Mouse (Mus musculus): ENCODE results near the gene Plcg2.
A peak's percentile ranks its signal among the peaks of the same experiment; 100 is the strongest.

The Plcg2 gene

DNA sequence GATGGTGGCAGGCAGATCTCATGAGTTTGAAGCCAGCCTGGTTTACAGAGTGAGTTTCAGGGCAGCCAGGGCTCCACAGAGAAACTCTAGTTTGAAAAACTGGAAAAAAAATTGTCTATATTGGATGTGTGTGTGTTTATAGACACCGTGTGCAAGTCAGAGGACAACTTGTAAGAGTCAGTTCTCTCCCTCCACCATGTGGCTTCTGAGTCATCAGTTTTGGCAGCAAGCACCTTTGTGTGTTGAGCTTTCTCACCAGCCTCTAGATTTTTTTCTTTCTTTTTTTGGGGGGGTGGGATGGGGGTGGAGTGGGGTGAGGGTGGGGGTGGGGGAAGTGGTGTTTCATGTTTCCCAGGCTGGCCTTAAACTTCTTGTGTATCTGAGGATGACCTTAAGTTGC lies 12.8 kb upstream of the Plcg2 start:
- DNase-seq (ENCODE audit: low spot score in 2 of 2) = no peak

DNA sequence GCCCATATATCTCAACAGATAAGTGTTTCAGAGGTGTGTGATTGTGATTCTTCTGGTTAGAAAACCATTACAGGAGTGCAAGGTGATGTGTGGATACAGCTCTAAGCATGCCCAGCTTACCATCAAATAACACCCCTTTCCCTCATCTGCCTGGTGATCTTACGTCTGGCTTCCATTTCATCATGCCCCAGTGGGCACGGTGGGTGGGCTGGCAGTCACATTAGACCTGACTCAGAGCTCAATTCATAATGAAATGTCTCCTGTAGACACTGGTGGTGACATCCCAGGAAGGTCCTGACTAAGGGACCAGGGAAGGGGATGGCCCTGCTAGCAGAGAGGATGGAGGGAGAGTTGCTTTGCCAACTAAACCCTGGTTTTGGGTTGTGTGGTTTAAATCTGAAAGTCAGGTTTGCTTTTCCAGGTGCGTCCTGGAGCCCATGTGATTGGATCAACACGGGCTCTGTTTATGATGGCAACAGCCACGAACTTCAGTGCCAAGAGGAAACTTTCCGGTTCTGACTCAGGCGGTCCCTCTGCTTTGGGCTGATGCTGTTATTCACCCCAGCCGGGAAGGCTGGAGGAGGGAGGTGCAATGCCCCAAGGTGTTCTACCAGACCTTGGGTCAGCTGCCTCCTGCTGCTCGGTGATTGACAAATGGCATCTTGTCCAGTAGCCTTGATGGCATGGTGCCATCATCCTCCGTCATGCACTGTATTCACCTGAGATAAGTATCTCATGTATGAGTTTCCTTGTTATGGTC lies 9.7 kb upstream of the Plcg2 start:
- DNase-seq (ENCODE audit: low spot score in 2 of 2) = no peak

DNA sequence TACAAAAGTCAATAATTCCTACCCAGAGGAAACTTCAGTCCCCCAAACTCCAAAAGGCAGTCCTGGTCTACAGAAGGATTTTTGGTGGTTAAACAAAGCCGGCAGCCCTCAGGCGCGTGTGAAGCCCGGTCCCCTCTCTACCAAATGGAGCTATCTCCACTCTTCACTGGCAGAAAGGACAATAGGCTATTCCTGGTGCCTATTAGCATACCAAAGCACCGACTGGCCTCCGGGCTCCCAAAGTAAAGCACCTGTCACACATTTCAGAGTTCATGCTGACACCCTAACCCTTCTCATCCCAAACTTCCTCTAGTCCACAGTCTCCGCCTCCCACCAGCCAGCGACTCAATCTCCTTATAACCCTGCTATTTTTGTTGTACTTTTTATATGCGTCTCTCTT lies 4.5 kb upstream of the Plcg2 start:
- DNase-seq (ENCODE audit: low spot score in 2 of 2) = no peak

GRCm38 (mm10) chr8:117494874-117495273 lies 3.2 kb upstream of the Plcg2 start:
- DNase-seq (ENCODE audit: low spot score in 2 of 2) = no peak

- no peak for DNase-seq (ENCODE audit: low spot score in 2 of 2)
Observed at GRCm38 (mm10) chr8:117498915-117499540, 937 bp downstream of the Plcg2 start.

- DNase-seq (ENCODE audit: low spot score in 2 of 2) = no peak
Observed at GRCm38 (mm10) chr8:117500232-117500823, 2.2 kb downstream of the Plcg2 start.

DNA sequence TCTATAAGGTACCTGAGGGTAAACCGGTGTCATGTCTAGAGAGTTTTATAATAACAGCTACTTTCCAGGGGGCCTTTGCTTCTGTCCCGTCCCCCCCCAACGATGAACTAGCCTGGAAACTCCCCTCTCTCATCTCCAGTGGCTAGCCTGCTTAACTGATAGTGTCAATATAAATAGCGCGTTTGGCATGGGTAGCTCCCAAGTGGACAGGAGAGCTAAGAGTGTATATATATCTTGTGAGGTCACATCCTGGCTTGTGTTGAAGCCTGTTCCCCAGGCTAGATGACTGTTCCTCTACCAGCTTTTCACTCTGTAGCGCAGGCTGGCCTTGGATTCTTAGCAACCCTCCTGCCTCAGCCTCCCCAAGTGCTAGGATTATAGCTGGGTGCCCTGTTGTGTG lies 3.2 kb downstream of the Plcg2 start:
- DNase-seq (ENCODE audit: low spot score in 2 of 2) = peak in 1 of 2 experiments; percentile 15

DNA sequence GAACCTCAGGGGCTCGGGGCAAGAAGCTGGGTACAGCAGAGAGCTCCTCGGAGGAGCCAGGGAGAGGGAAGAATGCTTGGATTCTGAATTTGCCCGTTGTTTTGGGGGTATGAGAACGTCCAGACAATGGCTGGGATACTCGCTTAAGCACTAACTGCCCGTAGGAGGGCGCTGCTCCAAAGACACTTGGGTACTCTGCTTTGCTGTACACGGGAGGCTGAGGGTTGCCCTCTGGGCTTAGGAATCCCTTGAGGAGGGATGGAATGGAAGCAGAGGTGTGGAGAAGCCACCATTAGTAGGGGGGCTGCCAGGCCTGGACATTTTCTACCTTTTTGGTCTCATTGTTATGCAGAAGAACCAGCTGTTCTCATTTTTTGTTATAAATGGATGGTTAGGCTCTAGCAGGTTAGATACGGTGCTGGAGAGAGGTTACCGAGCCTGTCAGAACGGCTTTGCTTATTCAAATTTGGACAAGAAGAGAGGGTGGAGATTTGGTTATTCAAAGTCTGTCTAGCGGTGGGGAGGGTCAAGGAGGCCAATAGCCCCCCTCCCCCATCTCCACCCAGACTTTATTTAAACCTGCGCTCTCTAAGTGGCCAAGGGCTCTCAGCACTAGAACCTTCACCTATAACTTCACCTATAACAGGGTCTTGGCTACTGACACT lies 5.4 kb downstream of the Plcg2 start:
- DNase-seq (ENCODE audit: low spot score in 2 of 2) = no peak

DNA sequence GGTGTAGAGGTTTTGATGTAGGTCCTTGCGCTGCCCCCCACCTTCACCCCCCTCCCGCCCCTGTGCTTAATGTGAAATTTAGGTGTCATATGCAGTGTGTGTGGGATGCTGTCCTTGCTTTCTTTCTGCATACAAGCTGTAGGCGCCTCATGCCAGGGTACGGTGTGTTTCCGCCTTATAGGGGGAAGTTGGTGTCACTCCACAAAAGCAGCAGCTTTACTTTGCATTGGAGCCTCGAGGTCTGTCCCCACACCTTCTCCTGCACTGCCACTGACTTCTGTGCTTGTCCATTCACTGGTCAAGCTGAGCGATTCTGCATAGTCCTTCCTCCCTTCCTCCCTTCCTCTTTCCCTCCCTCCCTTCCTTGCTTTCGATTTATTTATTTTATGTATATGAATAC lies 9.6 kb downstream of the Plcg2 start:
- DNase-seq (ENCODE audit: low spot score in 2 of 2) = no peak

- no peak for DNase-seq (ENCODE audit: low spot score in 2 of 2)
Observed at GRCm38 (mm10) chr8:117516876-117517565, 18.9 kb downstream of the Plcg2 start.

GRCm38 (mm10) chr8:117517861-117518260 lies 19.8 kb downstream of the Plcg2 start:
- no peak for DNase-seq (ENCODE audit: low spot score in 2 of 2)

- DNase-seq (ENCODE audit: low spot score in 2 of 2) = no peak
Observed at GRCm38 (mm10) chr8:117518873-117519272, 20.8 kb downstream of the Plcg2 start.

DNA sequence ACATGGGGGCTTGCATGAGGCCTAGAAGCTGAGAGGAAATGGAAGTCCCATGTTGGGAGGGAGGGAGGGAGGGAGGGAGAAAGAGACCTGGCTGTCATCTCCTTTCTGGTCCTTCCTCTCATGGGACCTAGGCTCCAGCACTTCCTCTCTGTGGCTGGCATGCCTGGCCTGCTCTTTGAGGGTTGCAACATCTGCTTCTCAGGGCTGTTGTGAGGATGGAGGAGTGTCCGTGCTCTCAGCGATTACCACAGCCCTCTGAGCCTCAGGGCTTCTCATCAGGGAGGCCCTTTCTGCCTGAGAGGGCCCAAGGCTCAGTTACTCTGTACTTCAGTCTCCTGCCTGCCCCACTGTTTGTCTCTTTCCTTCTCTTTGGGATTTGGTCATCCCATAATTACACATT lies 28.1 kb downstream of the Plcg2 start:
- peak in 1 of 2 experiments; percentile 29 for DNase-seq (ENCODE audit: low spot score in 2 of 2)

DNA sequence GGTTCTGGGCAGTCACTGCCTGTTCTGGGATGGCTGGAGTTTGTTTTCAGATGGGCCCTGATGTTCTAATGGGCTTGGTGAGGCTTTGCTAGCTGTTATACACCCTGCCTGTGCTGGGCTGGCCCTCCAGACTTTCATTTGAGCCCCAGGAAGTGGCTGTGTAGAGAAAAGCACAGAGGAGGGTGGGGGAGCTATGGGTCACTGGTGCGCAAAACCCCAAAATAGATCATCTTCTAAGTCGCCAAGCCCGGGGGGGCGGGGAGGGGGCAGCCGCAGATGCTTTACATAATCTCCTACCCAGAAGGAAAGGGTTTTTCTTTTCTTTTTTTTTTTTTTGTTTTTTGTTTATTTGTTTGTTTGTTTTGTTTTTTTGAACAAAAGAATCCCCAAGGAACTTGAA lies 29.9 kb downstream of the Plcg2 start:
- DNase-seq (ENCODE audit: low spot score in 2 of 2) = no peak

GRCm38 (mm10) chr8:117529177-117529576 lies 31.1 kb downstream of the Plcg2 start:
- DNase-seq (ENCODE audit: low spot score in 2 of 2) = no peak

GRCm38 (mm10) chr8:117532381-117532972 lies 34.4 kb downstream of the Plcg2 start:
- DNase-seq (ENCODE audit: low spot score in 2 of 2) = no peak

DNA sequence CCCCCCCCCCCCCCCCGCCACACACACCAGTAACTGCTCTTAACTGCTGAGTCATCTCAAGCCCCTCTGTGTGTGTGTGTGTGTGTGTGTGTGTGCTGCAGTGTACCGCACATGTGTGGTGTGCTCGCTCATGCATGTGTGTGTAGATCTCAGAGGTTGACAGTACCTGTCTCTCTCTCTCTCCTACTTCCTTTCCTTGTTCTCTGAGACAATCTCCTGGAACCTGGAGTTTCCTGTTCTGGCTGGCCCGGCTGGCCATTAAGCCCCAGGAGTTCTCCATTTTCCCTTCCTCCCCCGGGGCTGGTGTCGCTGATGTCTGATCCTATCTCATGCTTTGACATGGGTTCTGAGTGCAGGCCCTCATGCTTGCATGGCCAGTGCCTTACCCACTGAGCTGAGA lies 38.8 kb downstream of the Plcg2 start:
- DNase-seq (ENCODE audit: low spot score in 2 of 2) = no peak

DNA sequence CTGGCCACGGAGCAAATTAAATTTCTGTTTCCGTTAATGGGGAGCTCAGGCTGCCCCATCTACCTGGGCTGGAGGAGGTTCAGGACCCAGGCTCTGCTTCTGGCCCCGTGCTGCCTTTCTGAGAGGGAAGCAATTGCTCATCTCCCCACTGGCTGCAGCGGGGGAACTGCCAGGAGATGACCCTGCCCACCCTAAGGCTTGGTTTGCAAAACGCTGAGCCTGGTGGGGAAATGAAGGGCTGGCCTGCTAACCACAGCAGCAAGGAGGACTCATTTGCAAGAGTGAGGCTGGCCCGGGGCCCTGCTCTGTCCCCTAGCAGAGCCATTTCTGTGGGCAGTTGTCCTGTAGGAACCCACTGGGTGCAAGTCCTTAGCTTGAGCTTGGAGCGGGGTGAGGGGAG lies 39.7 kb downstream of the Plcg2 start:
- DNase-seq (ENCODE audit: low spot score in 2 of 2) = no peak

DNA sequence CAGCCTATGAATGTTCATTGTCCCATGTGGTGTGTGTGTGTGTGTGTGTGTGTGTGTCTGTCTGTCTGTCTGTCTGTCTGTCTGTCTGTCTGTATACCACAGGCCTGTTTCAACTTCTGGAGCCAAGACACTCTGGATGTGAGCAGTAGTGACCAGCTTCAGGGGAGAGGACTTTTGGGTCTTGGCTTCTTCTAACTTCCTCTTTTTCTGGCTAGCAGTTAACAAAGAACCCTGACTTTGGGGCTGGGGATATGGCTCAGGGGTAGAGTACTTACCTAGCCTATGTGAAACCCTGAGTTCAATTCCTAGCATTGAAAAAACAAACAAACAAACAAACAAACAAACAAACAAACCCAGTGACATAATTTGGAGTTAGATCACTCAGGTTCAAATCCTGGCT lies 44.9 kb downstream of the Plcg2 start:
- DNase-seq (ENCODE audit: low spot score in 2 of 2) = no peak

DNA sequence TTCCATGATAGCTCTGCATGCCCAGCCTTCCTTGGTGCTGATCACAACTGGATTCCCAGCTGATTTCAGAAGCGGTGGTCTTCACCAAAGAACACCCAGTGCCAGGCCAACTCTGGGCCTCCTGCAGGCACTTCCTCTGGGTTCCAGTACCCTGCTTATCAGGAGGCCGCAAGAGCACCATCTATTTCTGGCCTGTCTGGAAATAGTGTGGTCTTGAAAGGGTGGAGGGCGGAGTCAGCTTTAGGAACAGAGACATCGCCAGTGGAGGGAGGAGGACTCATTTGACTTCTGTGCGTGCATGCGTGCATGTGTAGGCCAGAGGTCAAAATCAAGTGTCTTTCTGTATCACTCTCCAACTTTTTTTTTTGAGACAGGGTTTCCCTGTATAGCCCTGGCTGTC lies 45.7 kb downstream of the Plcg2 start:
- peak; percentile 13 to 25 for DNase-seq (ENCODE audit: low spot score in 2 of 2)

DNA sequence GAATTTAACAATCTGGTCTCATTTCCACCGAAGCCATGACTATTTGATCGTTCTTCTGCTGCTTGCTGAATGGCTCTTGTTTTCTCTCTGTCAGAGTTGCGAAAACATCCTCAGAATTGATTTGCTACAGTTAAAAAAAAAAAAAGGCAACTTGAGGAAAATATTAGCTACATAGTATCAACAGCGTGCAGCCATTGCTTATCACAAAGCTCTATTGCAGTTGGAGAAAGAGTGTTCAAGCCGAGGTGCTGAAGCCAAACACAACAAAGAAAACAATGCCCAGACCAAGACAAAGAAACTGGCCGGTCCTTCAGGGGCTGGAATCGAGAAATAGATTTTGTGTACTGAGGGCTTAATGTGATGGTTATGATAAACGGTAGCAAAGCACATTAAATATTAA lies 47.0 kb downstream of the Plcg2 start:
- no peak for DNase-seq (ENCODE audit: low spot score in 2 of 2)

DNA sequence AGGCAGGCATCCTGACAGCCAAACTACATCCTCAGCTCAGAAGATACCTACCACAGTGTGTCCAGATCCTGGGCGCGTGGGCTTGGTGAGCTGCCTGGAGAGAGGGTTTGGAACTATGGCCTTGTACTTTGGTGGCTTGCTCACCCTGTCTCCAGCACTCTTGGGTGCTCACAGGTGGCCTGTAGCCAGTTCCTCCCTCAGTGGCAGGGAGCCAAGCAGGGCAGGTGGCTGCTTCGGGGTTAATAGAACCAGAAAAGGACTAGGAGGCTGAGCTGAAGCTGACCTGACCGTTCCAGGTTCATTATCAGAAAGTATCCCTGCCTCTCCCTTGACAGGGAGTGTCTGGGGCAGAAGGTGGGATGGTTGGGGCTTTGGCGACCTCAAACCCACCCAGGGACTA lies 48.3 kb downstream of the Plcg2 start:
- no peak for DNase-seq (ENCODE audit: low spot score in 2 of 2)

All from heart, adult 9 months (tissue).